Mouse (Mus musculus) R1 (cell line): ENCODE measurements around the gene Fezf1.

Experiments used
- DNase-seq: peaks from one replicate; pipeline ENCODE4 v3.0.0-alpha.2; 2018; ENCODE audit warnings: low read depth, low spot score

Gene Fezf1

GRCm38 (mm10) chr6:23247512-23248312 lies 450 bp downstream of the Fezf1 start:
- peak; percentile 59 for DNase-seq

- peak; percentile 21 for DNase-seq
Measured at GRCm38 (mm10) chr6:23246790-23247511, 1.2 kb downstream of the Fezf1 start.

GRCm38 (mm10) chr6:23246061-23246789 lies 1.9 kb downstream of the Fezf1 start:
- no peak for DNase-seq

- no peak for DNase-seq
Measured at GRCm38 (mm10) chr6:23245545-23246011, 2.6 kb downstream of the Fezf1 start.

GRCm38 (mm10) chr6:23245121-23245520 lies 3.0 kb downstream of the Fezf1 start:
- no peak for DNase-seq

- DNase-seq, result no peak
Measured at GRCm38 (mm10) chr6:23243821-23244760, 4.1 kb downstream of the Fezf1 start.

GRCm38 (mm10) chr6:23211499-23211898 lies 36.7 kb downstream of the Fezf1 start:
- no peak for DNase-seq

GRCm38 (mm10) chr6:23207791-23208190 lies 40.4 kb downstream of the Fezf1 start:
- DNase-seq, result peak; percentile 30

GRCm38 (mm10) chr6:23202630-23203029 lies 45.5 kb downstream of the Fezf1 start:
- no peak for DNase-seq
